Mouse (Mus musculus): ENCODE measurements around the gene Capn2.

Gene Capn2

GRCm38 (mm10) chr1:182525601-182526000 lies 8.2 kb upstream of the Capn2 start:
- DNase-seq (ENCODE audit: low spot score in 2 of 2), result peak in 1 of 2 experiments; percentile 2

- DNase-seq (ENCODE audit: low spot score in 2 of 2), result no peak
Observed at GRCm38 (mm10) chr1:182523692-182524091, 6.3 kb upstream of the Capn2 start.

- DNase-seq (ENCODE audit: low spot score in 2 of 2), result peak in 1 of 2 experiments; percentile 13
Observed at GRCm38 (mm10) chr1:182522961-182523360, 5.6 kb upstream of the Capn2 start.

- DNase-seq (ENCODE audit: low spot score in 2 of 2), result peak in 1 of 2 experiments; percentile 2
Observed at GRCm38 (mm10) chr1:182520938-182521500, 3.6 kb upstream of the Capn2 start.

- peak in 1 of 2 experiments; percentile 6 for DNase-seq (ENCODE audit: low spot score in 2 of 2)
Observed at GRCm38 (mm10) chr1:182520091-182520937, 2.9 kb upstream of the Capn2 start.

GRCm38 (mm10) chr1:182519341-182519740 lies 1.9 kb upstream of the Capn2 start:
- peak in 1 of 2 experiments; percentile 20 for DNase-seq (ENCODE audit: low spot score in 2 of 2)

GRCm38 (mm10) chr1:182518811-182519210 lies 1.4 kb upstream of the Capn2 start:
- DNase-seq (ENCODE audit: low spot score in 2 of 2), result no peak

- no peak for DNase-seq (ENCODE audit: low spot score in 2 of 2)
Observed at GRCm38 (mm10) chr1:182518143-182518680, 804 bp upstream of the Capn2 start.

GRCm38 (mm10) chr1:182517677-182518011 lies 236 bp upstream of the Capn2 start:
- no peak for DNase-seq (ENCODE audit: low spot score in 2 of 2)

GRCm38 (mm10) chr1:182514803-182515590 lies 2.4 kb downstream of the Capn2 start:
- DNase-seq (ENCODE audit: low spot score in 2 of 2), result peak in 1 of 2 experiments; percentile 2

- DNase-seq (ENCODE audit: low spot score in 2 of 2), result no peak
Observed at GRCm38 (mm10) chr1:182513714-182514113, 3.7 kb downstream of the Capn2 start.

- no peak for DNase-seq (ENCODE audit: low spot score in 2 of 2)
Observed at GRCm38 (mm10) chr1:182512901-182513410, 4.5 kb downstream of the Capn2 start.

- no peak for DNase-seq (ENCODE audit: low spot score in 2 of 2)
Observed at GRCm38 (mm10) chr1:182511778-182512177, 5.6 kb downstream of the Capn2 start.

- no peak for DNase-seq (ENCODE audit: low spot score in 2 of 2)
Observed at GRCm38 (mm10) chr1:182511073-182511472, 6.3 kb downstream of the Capn2 start.

- DNase-seq (ENCODE audit: low spot score in 2 of 2), result peak in 1 of 2 experiments; percentile 13
Observed at GRCm38 (mm10) chr1:182509110-182509797, 8.2 kb downstream of the Capn2 start.

- no peak for DNase-seq (ENCODE audit: low spot score in 2 of 2)
Observed at GRCm38 (mm10) chr1:182506229-182506986, 11.0 kb downstream of the Capn2 start.

GRCm38 (mm10) chr1:182505291-182505690 lies 12.1 kb downstream of the Capn2 start:
- DNase-seq (ENCODE audit: low spot score in 2 of 2), result no peak

GRCm38 (mm10) chr1:182504223-182504622 lies 13.2 kb downstream of the Capn2 start:
- peak in 1 of 2 experiments; percentile 60 for DNase-seq (ENCODE audit: low spot score in 2 of 2)

GRCm38 (mm10) chr1:182503206-182503900 lies 14.1 kb downstream of the Capn2 start:
- DNase-seq (ENCODE audit: low spot score in 2 of 2), result no peak

GRCm38 (mm10) chr1:182502491-182503050 lies 14.8 kb downstream of the Capn2 start:
- no peak for DNase-seq (ENCODE audit: low spot score in 2 of 2)
